Mouse (Mus musculus): ENCODE data around the gene Sh3rf1. TPM values are rescaled to one million over a fixed set of nuclear protein-coding genes. Genes with fewer than 3 reads are reported as not detected.
A peak's percentile ranks its signal among the peaks of the same experiment; 100 is the strongest.

Gene Sh3rf1
- polyA plus RNA-seq, 1 experiment from 2014 or later: 22.9 TPM

DNA sequence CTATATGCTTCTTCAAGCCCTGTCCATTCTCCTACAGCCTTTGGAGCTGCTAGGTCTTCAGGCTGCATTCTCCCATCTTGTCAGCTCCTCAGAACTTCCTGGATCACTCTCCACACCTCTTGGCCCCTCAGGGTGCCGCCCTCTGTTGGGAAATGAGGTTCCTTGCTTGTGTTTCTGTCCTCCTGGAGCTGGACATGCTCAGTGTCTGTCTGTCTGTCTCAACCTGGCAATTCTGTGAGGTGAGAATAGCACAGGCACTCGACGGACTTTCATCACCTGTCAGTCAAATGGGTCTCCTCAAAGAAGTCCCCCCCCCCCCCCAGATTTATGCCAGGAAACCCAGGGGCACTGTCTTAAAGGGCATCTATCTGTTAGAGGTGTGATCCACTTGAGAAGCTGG is 49.2 kb downstream of the Sh3rf1 start:
- no peak for TF ChIP-seq CTCF (IDR thresholded peaks at IDR 0.05)
- no peaks in the 10 kb centered on the region for H3K27me3 ChIP-seq
- DNase-seq (ENCODE audit: low read depth, low spot score) (no peak), ATAC-seq (no peak)
- ChIA-PET POLR2A (interaction anchor here (0.6 kb wide), 1 partner anchor 341 kb away, joined by 7 read pairs; no protein-coding TSS in a partner anchor), CTCF (interaction anchor here (0.6 kb wide), 1 partner anchor 103 kb away, joined by 5 read pairs; no protein-coding TSS in a partner anchor)
- in situ Hi-C loops (cut with MboI; ENCODE audit: low pct_unique_long_range_greater_than_20kb): no loop called here

DNA sequence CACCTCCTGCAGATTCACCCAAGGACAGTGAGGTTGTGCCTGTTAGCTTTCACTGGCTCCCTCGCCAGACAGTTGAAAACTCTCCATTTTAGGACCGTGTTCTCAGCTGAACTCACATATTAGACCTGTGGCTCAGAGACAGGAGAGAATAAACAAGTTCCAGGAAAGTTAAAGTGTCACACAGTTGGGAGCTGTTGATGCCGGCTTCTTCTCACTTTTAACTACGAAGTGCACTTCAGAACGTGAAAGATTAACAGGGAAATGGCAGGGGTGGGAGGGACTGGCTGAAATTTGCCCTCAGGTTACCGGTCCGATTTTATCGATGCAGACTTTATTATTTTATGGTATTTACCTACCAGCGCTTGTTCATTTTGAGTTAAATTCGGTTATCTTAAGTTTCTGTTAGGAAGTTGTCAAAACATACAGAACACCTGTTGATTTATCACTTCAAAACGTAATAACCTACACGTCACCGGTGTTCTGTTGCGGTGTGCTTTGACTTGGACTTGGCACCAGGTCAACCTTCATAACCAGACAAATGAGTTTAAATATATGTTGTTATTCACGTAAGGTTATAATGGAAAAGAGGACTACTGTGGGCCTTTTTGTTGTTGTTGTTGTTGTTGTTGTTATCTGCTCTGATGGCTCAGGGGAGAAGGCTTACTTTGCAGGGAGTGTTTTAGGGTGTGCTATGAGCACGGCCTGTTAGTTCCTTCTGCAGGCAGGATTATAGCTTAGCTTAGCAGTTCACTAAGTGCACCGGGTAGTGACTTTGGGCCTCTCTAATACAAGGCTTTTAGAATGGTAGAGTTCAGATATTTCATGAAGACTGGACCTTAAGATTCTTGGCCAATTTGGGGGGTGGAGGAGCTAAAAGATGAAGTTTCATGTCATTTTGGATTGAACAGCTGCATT is 49.9 kb downstream of the Sh3rf1 start:
- no peaks in the 10 kb centered on the region for H3K27me3 ChIP-seq
- no peak for DNase-seq (ENCODE audit: low read depth, low spot score)
- CTCF ChIA-PET: interaction anchor here (0.6 kb wide), 1 partner anchor 102 kb away, joined by 5 read pairs; no protein-coding TSS in a partner anchor
- POLR2A ChIA-PET: interaction anchor here (0.6 to 1.1 kb wide), 3 partner anchors 105 to 340 kb away, joined by 3 to 7 read pairs (median 3); no protein-coding TSS in a partner anchor
- no peak for ATAC-seq
- no peak for TF ChIP-seq CTCF (IDR thresholded peaks at IDR 0.05)
- in situ Hi-C loops (cut with MboI; ENCODE audit: low pct_unique_long_range_greater_than_20kb): no loop called here

DNA sequence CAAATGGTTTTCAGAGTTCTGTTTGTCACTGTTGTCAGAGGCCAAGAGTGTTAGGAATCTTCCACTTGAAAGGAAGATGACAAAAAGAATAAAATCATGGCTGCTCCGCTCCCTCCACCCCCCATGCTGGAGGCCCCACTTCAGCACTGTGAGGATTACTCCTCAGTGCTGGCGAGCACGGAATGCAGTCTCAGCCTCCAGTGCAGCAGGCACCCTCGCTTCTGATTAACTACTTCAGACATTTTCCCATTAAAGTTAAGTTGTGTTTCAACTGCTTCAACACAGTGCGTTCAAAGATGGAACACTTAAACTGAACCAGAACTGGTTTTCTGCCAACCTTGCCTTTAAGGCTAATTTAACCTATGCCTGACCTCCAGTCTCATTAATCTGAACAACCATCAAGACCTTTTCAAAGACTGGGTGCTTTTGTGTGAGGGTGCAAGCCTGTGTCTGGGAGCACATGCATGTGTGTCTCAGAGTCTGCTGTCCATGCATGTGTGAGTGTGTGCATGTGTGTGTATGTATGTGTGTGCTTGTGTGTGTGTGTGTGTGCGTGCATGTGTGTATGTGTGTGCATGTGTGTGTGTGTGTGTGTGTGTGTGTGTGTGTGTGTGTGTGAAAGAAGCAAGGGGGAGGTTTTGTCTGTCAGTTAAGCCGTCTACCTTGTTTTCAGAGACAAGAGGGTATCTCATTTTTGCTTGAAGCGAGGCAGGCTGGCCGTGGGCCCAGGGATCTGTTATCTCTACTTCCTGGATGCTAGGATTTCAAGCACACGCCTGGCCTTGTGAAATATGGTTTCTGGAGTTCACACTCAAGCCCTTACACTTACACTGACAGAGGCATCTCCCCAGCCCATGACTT is 51.2 kb downstream of the Sh3rf1 start:
- in situ Hi-C loops (cut with MboI; ENCODE audit: low pct_unique_long_range_greater_than_20kb): loop anchor here (5.0 kb wide), 1 partner anchor 67 kb away; no protein-coding TSS in a partner anchor

DNA sequence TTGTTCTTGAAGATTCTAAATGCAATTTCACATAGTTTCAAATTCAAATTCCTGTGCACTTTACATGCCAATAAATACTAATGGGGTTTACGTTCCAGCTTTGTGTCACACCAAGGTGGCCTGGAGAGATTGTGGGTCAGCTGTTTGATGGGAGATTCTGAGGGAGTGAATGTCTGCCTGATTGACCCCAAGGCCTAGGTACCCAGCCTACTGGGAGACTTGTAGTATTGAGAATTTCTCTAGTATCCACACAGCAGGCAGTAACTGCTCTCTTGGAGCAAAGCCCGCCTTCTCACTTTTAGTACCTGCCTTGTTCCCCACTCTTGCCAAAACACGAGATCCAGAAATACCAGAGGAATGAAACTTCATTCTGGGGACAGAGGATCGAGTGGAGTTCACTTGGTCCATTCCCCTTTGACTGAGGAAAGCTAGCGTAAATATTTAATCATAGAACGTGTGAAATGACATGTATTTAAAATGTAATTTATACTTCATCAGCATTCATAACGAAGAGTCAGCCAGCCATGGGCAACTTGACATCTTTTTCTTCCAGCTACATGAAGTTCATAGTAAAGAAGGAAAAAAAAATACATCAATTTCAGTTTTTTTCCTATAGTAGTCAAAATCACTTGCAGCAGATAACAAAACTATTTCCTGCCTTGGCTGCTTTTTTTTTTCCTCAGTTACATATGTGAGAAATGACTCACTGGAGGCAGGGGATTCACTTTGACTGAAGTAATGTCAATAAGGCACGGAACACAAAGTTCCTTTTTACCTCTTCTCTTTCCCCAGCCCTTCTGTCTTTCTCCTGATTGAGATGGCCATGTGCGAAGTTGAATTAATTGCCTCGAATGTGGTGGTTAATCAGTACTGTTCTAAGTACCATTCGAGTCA is 52.0 kb downstream of the Sh3rf1 start:
- H3K27me3 ChIP-seq: no peaks in the 10 kb centered on the region
- no peak for TF ChIP-seq CTCF (IDR thresholded peaks at IDR 0.05)
- in situ Hi-C loops (cut with MboI; ENCODE audit: low pct_unique_long_range_greater_than_20kb): loop anchor here (5.0 kb wide), 1 partner anchor 67 kb away; no protein-coding TSS in a partner anchor
- DNase-seq (ENCODE audit: low read depth, low spot score) (no peak), ATAC-seq (no peak)
- ChIA-PET POLR2A (interaction anchor here (0.7 kb wide), 1 partner anchor 29 kb away, joined by 3 read pairs; no protein-coding TSS in a partner anchor), CTCF (interaction anchor here (1.0 kb wide), 1 partner anchor 10 kb away, joined by 3 read pairs; no protein-coding TSS in a partner anchor)

More for the DNA sequence above, 51.2 kb downstream of the Sh3rf1 start:
- DNase-seq (ENCODE audit: low read depth, low spot score) (no peak), ATAC-seq (no peak)
- ChIA-PET CTCF (interaction anchor here (1.0 kb wide), 1 partner anchor 9 kb away, joined by 3 read pairs; no protein-coding TSS in a partner anchor), POLR2A (no interaction called here)
- no peaks in the 10 kb centered on the region for H3K27me3 ChIP-seq
- TF ChIP-seq CTCF (IDR thresholded peaks at IDR 0.05): no peak

DNA sequence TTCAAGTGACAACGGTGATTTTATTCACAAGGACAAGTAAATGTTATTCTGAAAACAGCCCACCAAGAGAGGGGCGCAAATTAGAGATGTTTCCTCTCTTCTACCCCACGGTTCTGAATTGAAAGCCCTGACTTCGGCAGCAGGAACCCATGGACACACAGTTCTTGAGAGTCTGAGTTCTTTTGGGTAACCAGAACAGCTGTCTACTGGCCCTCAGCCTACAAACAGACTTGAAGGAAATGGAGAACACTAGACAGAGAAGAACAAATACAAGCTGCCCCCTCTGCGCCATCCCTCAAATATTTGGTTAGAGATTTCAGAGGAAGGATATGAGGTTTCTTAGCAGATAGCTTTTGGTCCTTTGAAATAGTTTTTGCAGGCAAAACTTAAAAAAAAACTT is 52.7 kb downstream of the Sh3rf1 start:
- ATAC-seq: no peak
- POLR2A ChIA-PET: no interaction called here
- CTCF ChIA-PET: no interaction called here
- TF ChIP-seq CTCF (IDR thresholded peaks at IDR 0.05): no peak
- no peaks in the 10 kb centered on the region for H3K27me3 ChIP-seq
- in situ Hi-C loops (cut with MboI; ENCODE audit: low pct_unique_long_range_greater_than_20kb): loop anchor here (5.0 kb wide), 1 partner anchor 66 kb away; no protein-coding TSS in a partner anchor
- DNase-seq (ENCODE audit: low read depth, low spot score): no peak

DNA sequence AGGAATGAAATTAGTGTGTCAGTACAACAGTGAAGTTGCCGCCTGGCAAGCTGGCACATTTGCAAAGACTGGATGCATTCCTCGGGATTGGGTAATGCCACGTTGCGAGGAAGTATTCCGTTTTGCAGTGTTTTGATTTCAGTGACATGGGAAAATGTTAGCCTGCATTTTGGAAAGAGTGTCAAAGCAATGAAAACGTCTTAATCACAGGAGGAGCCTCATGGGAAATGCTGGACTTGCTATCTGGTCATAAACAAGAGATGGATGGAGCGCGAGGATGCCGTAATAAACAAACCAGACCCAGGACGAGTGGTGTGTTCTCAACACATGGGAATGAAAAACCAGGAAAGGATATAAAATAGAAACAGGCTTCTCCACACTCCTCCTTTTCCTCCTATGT is 55.4 kb downstream of the Sh3rf1 start:
- DNase-seq (ENCODE audit: low read depth, low spot score): no peak
- POLR2A ChIA-PET: no interaction called here

DNA sequence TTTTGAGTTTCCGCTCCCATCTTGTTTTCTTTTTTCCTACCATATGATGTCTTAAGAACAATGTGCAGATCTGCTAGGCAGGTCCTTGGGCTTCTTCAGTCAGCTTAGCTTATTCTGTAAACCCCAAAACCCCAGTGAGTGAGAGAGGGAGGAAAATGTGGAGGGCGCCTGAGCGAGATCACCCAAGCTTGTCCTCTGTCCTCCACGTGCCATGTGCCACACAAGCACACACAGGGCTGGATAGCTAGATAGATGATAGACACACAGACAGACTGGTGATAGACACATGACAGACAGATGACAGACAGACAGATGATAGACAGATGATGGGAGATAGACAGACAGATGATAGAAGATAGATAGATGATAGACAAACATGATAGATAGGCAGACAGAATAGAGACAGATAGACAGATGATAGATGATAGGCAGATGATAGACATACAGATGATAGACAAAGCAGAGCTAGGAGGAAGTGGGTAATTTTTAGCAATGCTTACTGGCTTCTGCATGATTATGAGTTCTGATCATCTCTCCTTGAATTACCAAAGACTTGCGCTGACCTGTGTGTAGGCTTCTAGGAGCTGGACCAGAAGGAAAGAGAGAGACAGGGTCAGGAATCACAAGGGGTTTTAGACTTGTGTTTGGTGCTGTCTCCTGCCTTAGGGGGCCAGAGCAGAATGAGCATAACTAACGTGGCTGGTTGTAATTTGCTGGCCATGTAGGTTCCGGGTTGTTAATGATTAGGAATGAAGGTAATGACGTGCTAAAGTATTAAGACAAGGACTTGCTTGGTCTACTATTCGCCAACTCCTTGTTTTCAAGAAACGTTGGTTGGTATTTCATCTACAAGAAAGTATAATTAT is 58.9 kb downstream of the Sh3rf1 start:
- DNase-seq (ENCODE audit: low read depth, low spot score) (no peak), ATAC-seq (no peak)
- in situ Hi-C loops (cut with MboI; ENCODE audit: low pct_unique_long_range_greater_than_20kb): no loop called here
- POLR2A ChIA-PET: no interaction called here
- no peaks in the 10 kb centered on the region for H3K27me3 ChIP-seq
- no peak for TF ChIP-seq CTCF (IDR thresholded peaks at IDR 0.05)
- CTCF ChIA-PET: interaction anchor here (0.7 to 1.0 kb wide), 2 partner anchors 13 to 104 kb away, joined by 3 read pairs; no protein-coding TSS in a partner anchor

More for the DNA sequence above, 55.4 kb downstream of the Sh3rf1 start:
- no peak for TF ChIP-seq CTCF (IDR thresholded peaks at IDR 0.05)
- H3K27me3 ChIP-seq: no peaks in the 10 kb centered on the region
- CTCF ChIA-PET: no interaction called here
- in situ Hi-C loops (cut with MboI; ENCODE audit: low pct_unique_long_range_greater_than_20kb): loop anchor here (5.0 kb wide), 1 partner anchor 63 kb away; no protein-coding TSS in a partner anchor
- ATAC-seq: no peak

DNA sequence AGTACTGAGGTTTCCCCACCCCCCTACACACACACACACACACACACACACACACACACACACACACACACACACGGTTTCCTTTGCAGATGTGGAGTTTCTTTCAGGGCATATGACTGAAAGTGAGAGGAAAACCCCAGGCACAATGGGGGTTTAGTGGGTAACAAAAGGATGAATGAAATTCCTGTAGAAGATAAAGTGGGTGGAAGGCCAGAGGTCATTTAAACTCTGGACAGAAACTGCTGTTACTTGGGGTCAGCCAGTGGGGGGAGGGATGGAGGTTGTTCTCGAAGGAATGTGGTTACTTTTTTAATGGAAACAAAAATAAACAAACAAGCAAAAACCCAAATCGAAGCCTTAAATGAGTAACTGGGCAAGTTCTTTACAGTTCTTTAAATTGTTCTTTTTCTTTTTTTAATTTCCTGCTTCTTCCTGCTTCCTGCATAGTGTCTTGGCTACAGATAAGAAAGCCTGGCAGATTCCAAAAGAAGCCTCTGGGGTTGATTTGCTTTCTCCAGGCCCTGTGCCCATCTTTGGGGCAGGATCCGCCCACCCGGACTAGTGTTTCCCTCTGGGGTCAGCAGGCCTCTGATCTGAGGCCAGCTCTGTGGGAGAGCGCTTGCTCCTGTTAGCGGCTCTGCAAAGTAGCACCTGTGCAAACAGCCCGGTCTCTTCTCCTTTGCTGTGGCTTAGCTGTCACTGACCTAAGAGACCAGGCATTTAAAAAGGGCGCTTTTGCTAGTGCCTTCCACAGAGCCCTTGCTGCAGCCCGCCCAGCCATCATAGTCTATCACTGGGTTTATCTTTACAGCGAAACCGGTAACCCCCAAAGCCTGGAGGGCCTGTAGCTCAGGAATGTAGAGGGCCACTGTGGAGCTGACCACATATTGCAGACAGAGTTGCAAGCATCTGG is 59.8 kb downstream of the Sh3rf1 start:
- DNase-seq (ENCODE audit: low read depth, low spot score) (peak; percentile 64), ATAC-seq (peak; percentile 95)
- no peaks in the 10 kb centered on the region for H3K27me3 ChIP-seq
- ChIA-PET CTCF (interaction anchor here (1.3 kb wide), 1 partner anchor 31 kb away, joined by 4 read pairs; no protein-coding TSS in a partner anchor), POLR2A (interaction anchor here (1.3 kb wide), 1 partner anchor 58 kb away, joined by 5 read pairs; no protein-coding TSS in a partner anchor)
- no peak for TF ChIP-seq CTCF (IDR thresholded peaks at IDR 0.05)
- in situ Hi-C loops (cut with MboI; ENCODE audit: low pct_unique_long_range_greater_than_20kb): no loop called here
